Mouse (Mus musculus): Measurements from ENCODE around the gene Dgki. TPM values are rescaled to one million over a fixed set of nuclear protein-coding genes. Genes with fewer than 3 reads are reported as not detected.

Gene Dgki
- polyA plus RNA-seq, 1 experiment from 2014 or later: 7.6 TPM

- no peak for ATAC-seq
- Histone ChIP-seq H3K4me2 (ENCODE audit: low read length) (no peak overlapping the region), H3K27ac (ENCODE audit: low read length) (no peak overlapping the region), H3K4me1 (ENCODE audit: control insufficient read depth, insufficient read depth, low read length) (peaks cover 4% of the 10 kb centered on the region; the same call in 1 of the 2 replicates), H3K27me3 (ENCODE audit: control insufficient read depth, insufficient read depth, low read depth, low read length) (no peaks in the 10 kb centered on the region), H3K4me3 (ENCODE audit: low read depth, low read length) (no peak overlapping the region), H3K9ac (ENCODE audit: low read depth, low read length) (no peak overlapping the region), H3K36me3 (ENCODE audit: control insufficient read depth, insufficient read depth, low read length) (no peaks in the 10 kb centered on the region), H3K9me3 (replicated peaks; ENCODE audit: control insufficient read depth, low read length, poor library complexity, severe bottlenecking) (no peaks in the 10 kb centered on the region)
- 86% methylated on average over 6 of the region's 6 CpGs for WGBS
Observed at GRCm38 (mm10) chr6:36898412-36898811, 401.6 kb downstream of the Dgki start.

GRCm38 (mm10) chr6:36897616-36898149 is 402.3 kb downstream of the Dgki start:
- H3K27me3 ChIP-seq (ENCODE audit: control insufficient read depth, insufficient read depth, low read depth, low read length): no peaks in the 10 kb centered on the region
- H3K9me3 ChIP-seq (replicated peaks; ENCODE audit: control insufficient read depth, low read length, poor library complexity, severe bottlenecking): no peaks in the 10 kb centered on the region
- H3K36me3 ChIP-seq (ENCODE audit: control insufficient read depth, insufficient read depth, low read length): no peaks in the 10 kb centered on the region
- no peak for ATAC-seq
- no peak overlapping the region for H3K4me2 ChIP-seq (ENCODE audit: low read length)
- no peak overlapping the region for H3K9ac ChIP-seq (ENCODE audit: low read depth, low read length)
- H3K27ac ChIP-seq (ENCODE audit: low read length): no peak overlapping the region
- peaks cover 2% of the 10 kb centered on the region; the same call in 1 of the 2 replicates for H3K4me1 ChIP-seq (ENCODE audit: control insufficient read depth, insufficient read depth, low read length)
- H3K4me3 ChIP-seq (ENCODE audit: low read depth, low read length): no peak overlapping the region
- WGBS: 82% methylated on average over 3 of the region's 3 CpGs

GRCm38 (mm10) chr6:36896656-36897055 is 403.3 kb downstream of the Dgki start:
- H3K27me3 ChIP-seq (ENCODE audit: control insufficient read depth, insufficient read depth, low read depth, low read length): no peaks in the 10 kb centered on the region
- no peak for ATAC-seq
- no peak overlapping the region for H3K27ac ChIP-seq (ENCODE audit: low read length)
- no peaks in the 10 kb centered on the region for H3K4me1 ChIP-seq (ENCODE audit: control insufficient read depth, insufficient read depth, low read length)
- no peak overlapping the region for H3K4me2 ChIP-seq (ENCODE audit: low read length)
- H3K9ac ChIP-seq (ENCODE audit: low read depth, low read length): no peak overlapping the region
- H3K36me3 ChIP-seq (ENCODE audit: control insufficient read depth, insufficient read depth, low read length): no peaks in the 10 kb centered on the region
- H3K4me3 ChIP-seq (ENCODE audit: low read depth, low read length): no peak overlapping the region
- H3K9me3 ChIP-seq (replicated peaks; ENCODE audit: control insufficient read depth, low read length, poor library complexity, severe bottlenecking): no peaks in the 10 kb centered on the region
- 74% methylated on average over 2 of the region's 2 CpGs for WGBS

- no peak overlapping the region for H3K27ac ChIP-seq (ENCODE audit: low read length)
Observed at GRCm38 (mm10) chr6:36891820-36892219, 408.2 kb downstream of the Dgki start.

GRCm38 (mm10) chr6:36890776-36891175 is 409.2 kb downstream of the Dgki start:
- no peak overlapping the region for H3K27ac ChIP-seq (ENCODE audit: low read length)
- no peak overlapping the region for H3K4me3 ChIP-seq (ENCODE audit: low read depth, low read length)
- H3K4me2 ChIP-seq (ENCODE audit: low read length): no peak overlapping the region
- H3K9me3 ChIP-seq (replicated peaks; ENCODE audit: control insufficient read depth, low read length, poor library complexity, severe bottlenecking): no peaks in the 10 kb centered on the region
- H3K9ac ChIP-seq (ENCODE audit: low read depth, low read length): no peak overlapping the region
- no peak for ATAC-seq
- H3K4me1 ChIP-seq (ENCODE audit: control insufficient read depth, insufficient read depth, low read length): no peaks in the 10 kb centered on the region; the same call in 1 of the 2 replicates
- no peaks in the 10 kb centered on the region for H3K36me3 ChIP-seq (ENCODE audit: control insufficient read depth, insufficient read depth, low read length)
- H3K27me3 ChIP-seq (ENCODE audit: control insufficient read depth, insufficient read depth, low read depth, low read length): no peaks in the 10 kb centered on the region
- 67% methylated on average over 2 of the region's 2 CpGs for WGBS

More at GRCm38 (mm10) chr6:36891820-36892219, 408.2 kb downstream of the Dgki start:
- ATAC-seq: no peak
- H3K9me3 ChIP-seq (replicated peaks; ENCODE audit: control insufficient read depth, low read length, poor library complexity, severe bottlenecking): no peaks in the 10 kb centered on the region
- H3K4me1 ChIP-seq (ENCODE audit: control insufficient read depth, insufficient read depth, low read length): no peaks in the 10 kb centered on the region; the same call in 1 of the 2 replicates
- H3K36me3 ChIP-seq (ENCODE audit: control insufficient read depth, insufficient read depth, low read length): no peaks in the 10 kb centered on the region
- 69% methylated on average over 5 of the region's 5 CpGs for WGBS
- H3K9ac ChIP-seq (ENCODE audit: low read depth, low read length): no peak overlapping the region
- no peak overlapping the region for H3K4me2 ChIP-seq (ENCODE audit: low read length)
- no peak overlapping the region for H3K4me3 ChIP-seq (ENCODE audit: low read depth, low read length)
- no peaks in the 10 kb centered on the region for H3K27me3 ChIP-seq (ENCODE audit: control insufficient read depth, insufficient read depth, low read depth, low read length)

GRCm38 (mm10) chr6:36890296-36890695 is 409.7 kb downstream of the Dgki start:
- no peak for ATAC-seq
- 0 out of 2 replicates have a peak overlapping the region, but pooled peaks have one; percentile 22 for H3K27ac ChIP-seq (ENCODE audit: low read length)
- H3K9ac ChIP-seq (ENCODE audit: low read depth, low read length): no peak overlapping the region
- H3K4me3 ChIP-seq (ENCODE audit: low read depth, low read length): no peak overlapping the region
- H3K9me3 ChIP-seq (replicated peaks; ENCODE audit: control insufficient read depth, low read length, poor library complexity, severe bottlenecking): no peaks in the 10 kb centered on the region
- no peaks in the 10 kb centered on the region; the same call in 1 of the 2 replicates for H3K4me1 ChIP-seq (ENCODE audit: control insufficient read depth, insufficient read depth, low read length)
- WGBS: 33% methylated on average over 5 of the region's 5 CpGs
- H3K4me2 ChIP-seq (ENCODE audit: low read length): no peak overlapping the region
- H3K36me3 ChIP-seq (ENCODE audit: control insufficient read depth, insufficient read depth, low read length): no peaks in the 10 kb centered on the region
- H3K27me3 ChIP-seq (ENCODE audit: control insufficient read depth, insufficient read depth, low read depth, low read length): no peaks in the 10 kb centered on the region

- Histone ChIP-seq H3K4me3 (ENCODE audit: low read depth, low read length) (no peak overlapping the region), H3K4me1 (ENCODE audit: control insufficient read depth, insufficient read depth, low read length) (peaks cover 19% of the 10 kb centered on the region), H3K9ac (ENCODE audit: low read depth, low read length) (no peak overlapping the region), H3K27ac (ENCODE audit: low read length) (peak overlapping the region; percentile 35; the same call in 1 of the 2 replicates), H3K4me2 (ENCODE audit: low read length) (no peak overlapping the region), H3K27me3 (ENCODE audit: control insufficient read depth, insufficient read depth, low read depth, low read length) (no peaks in the 10 kb centered on the region), H3K9me3 (replicated peaks; ENCODE audit: control insufficient read depth, low read length, poor library complexity, severe bottlenecking) (no peaks in the 10 kb centered on the region), H3K36me3 (ENCODE audit: control insufficient read depth, insufficient read depth, low read length) (no peaks in the 10 kb centered on the region)
- peak; percentile 69 for ATAC-seq
- 6% methylated on average over 4 of the region's 4 CpGs for WGBS
Observed at GRCm38 (mm10) chr6:36881309-36881708, 418.7 kb downstream of the Dgki start.

- no peaks in the 10 kb centered on the region for H3K36me3 ChIP-seq (ENCODE audit: control insufficient read depth, insufficient read depth, low read length)
- no peak overlapping the region for H3K4me2 ChIP-seq (ENCODE audit: low read length)
- no peak overlapping the region for H3K9ac ChIP-seq (ENCODE audit: low read depth, low read length)
- peak; percentile 91 for ATAC-seq
- peak overlapping the region; percentile 42; the same call in 1 of the 2 replicates for H3K27ac ChIP-seq (ENCODE audit: low read length)
- H3K4me3 ChIP-seq (ENCODE audit: low read depth, low read length): no peak overlapping the region
- no peaks in the 10 kb centered on the region for H3K27me3 ChIP-seq (ENCODE audit: control insufficient read depth, insufficient read depth, low read depth, low read length)
- H3K9me3 ChIP-seq (replicated peaks; ENCODE audit: control insufficient read depth, low read length, poor library complexity, severe bottlenecking): no peaks in the 10 kb centered on the region
- WGBS: 10% methylated on average over 7 of the region's 7 CpGs
- peaks cover 21% of the 10 kb centered on the region for H3K4me1 ChIP-seq (ENCODE audit: control insufficient read depth, insufficient read depth, low read length)
Observed at GRCm38 (mm10) chr6:36880643-36881263, 419.2 kb downstream of the Dgki start.

GRCm38 (mm10) chr6:36877399-36877798 is 422.6 kb downstream of the Dgki start:
- Histone ChIP-seq H3K36me3 (ENCODE audit: control insufficient read depth, insufficient read depth, low read length) (no peaks in the 10 kb centered on the region), H3K27me3 (ENCODE audit: control insufficient read depth, insufficient read depth, low read depth, low read length) (no peaks in the 10 kb centered on the region), H3K27ac (ENCODE audit: low read length) (no peak overlapping the region), H3K9ac (ENCODE audit: low read depth, low read length) (no peak overlapping the region), H3K4me3 (ENCODE audit: low read depth, low read length) (no peak overlapping the region), H3K9me3 (replicated peaks; ENCODE audit: control insufficient read depth, low read length, poor library complexity, severe bottlenecking) (no peaks in the 10 kb centered on the region), H3K4me2 (ENCODE audit: low read length) (no peak overlapping the region), H3K4me1 (ENCODE audit: control insufficient read depth, insufficient read depth, low read length) (peaks cover 24% of the 10 kb centered on the region)
- WGBS: 86% methylated on average over 4 of the region's 4 CpGs
- ATAC-seq: no peak
